Mouse (Mus musculus) small intestine, adult 2 months (tissue): ENCODE results near the gene Vwa1. TPM values are rescaled to one million over a fixed set of nuclear protein-coding genes. Genes with fewer than 3 reads are reported as not detected.

Source experiments
- H3K27ac ChIP-seq: fragments of 200-500 bp; 2 replicates; pipeline ENCODE4 v1.5.1; 2012; ENCODE audit warnings: low read depth, low read length, control low read depth, inconsistent platforms; ENCODE audit not compliant: insufficient read depth
- H3K27me3 ChIP-seq: fragments of 200-500 bp; 2 replicates; pipeline ENCODE4 v1.6.1; 2012; ENCODE audit warnings: mild to moderate bottlenecking, moderate library complexity, low read length, inconsistent platforms; ENCODE audit not compliant: control insufficient read depth, insufficient read depth
- H3K36me3 ChIP-seq: fragments of 200-500 bp; 2 replicates; pipeline ENCODE4 v1.6.1; 2012; ENCODE audit warnings: mild to moderate bottlenecking, low read length, control low read depth, inconsistent platforms; ENCODE audit not compliant: control insufficient read depth, insufficient read depth
- H3K4me1 ChIP-seq: fragments of 200-500 bp; 2 replicates; pipeline ENCODE4 v1.6.1; 2012; ENCODE audit warnings: low read length, inconsistent platforms, mixed read lengths; ENCODE audit not compliant: control insufficient read depth, insufficient read depth, insufficient read length
- H3K4me3 ChIP-seq: fragments of 200-500 bp; 2 replicates; pipeline ENCODE4 v1.5.1; 2012; ENCODE audit warnings: low read depth, mild to moderate bottlenecking, control low read depth, inconsistent platforms, low read length, moderate library complexity
- CTCF ChIP-seq: fragments of 200-500 bp; IDR thresholded peaks from 2 replicates; pipeline ENCODE4 v1.5.1; 2012; ENCODE audit warnings: low read depth, mild to moderate bottlenecking, control low read depth, inconsistent platforms, low read length, moderate library complexity, mixed read lengths; ENCODE audit not compliant: insufficient replicate concordance, insufficient read length; ENCODE audit errors: extremely low read depth
- POLR2A ChIP-seq: fragments of 200-500 bp; IDR thresholded peaks from 2 replicates; pipeline ENCODE4 v1.6.1; 2012; ENCODE audit warnings: low read depth, mild to moderate bottlenecking, control low read depth, inconsistent platforms, low read length, moderate library complexity
- WGBS: fragments of 180-500 bp; shearing (Covaris S2); methylation state at CpG from one replicate; pipeline ENCODE4 v1.1.7; 2018; 5-methylcytosine and 5-hydroxymethylcytosine counted together
- polyA plus RNA-seq: library from polyadenylated mRNA; depleted of rRNA; stranded (reverse); fragments of >200 nt; gene quantifications from 2 replicates; pipeline ENCODE4 v1.2.3, GENCODE M21; 2012

The Vwa1 gene
- polyA plus RNA-seq, 1 experiment: 125 TPM

DNA sequence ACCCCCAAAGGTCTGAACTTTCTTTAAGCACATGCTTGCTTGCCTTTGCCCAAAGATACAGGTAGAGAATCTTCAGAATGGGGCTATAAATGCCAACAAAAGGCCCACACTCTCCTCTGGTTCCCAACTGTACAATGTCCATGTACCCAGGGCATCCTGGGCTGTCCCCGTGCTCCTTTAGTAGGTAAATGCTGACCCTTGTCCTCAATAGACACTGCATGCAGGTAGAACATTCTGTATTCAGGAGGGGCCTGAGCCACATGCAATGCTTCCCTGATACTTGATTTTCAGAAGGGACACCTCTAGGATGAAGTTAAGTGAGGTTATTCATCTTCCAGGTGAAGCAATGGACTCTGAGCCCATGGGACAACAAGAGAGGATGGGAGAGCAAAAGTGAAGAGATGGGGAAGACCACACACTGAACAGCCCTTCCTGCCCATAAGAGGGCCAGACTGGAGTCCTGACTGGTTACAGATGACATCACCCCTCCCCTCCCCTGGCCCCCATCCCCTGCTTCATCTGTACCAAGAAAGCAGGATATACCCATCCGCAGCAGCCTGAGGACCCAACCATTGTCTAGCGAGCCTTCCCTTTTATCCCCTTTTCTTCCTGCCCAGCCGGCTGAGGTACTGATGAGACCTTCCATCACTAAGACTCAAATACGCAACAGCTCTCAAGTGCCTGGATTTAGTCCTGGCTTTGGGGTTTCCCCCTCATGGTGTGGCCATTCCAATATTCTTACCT is 991 bp downstream of the Vwa1 start:
- no peaks in the 10 kb centered on the region for H3K27me3 ChIP-seq
- H3K27ac ChIP-seq: peak overlapping the region; percentile 91
- WGBS: 64% methylated on average over 5 of the region's 5 CpGs
- H3K4me1 ChIP-seq: peaks cover 46% of the 10 kb centered on the region
- 0 out of 2 replicates have a peak, but pooled peaks cover 5% of the 10 kb centered on the region for H3K36me3 ChIP-seq
- H3K4me3 ChIP-seq: peak overlapping the region; percentile 69
- TF ChIP-seq CTCF (no peak), POLR2A (no peak)

DNA sequence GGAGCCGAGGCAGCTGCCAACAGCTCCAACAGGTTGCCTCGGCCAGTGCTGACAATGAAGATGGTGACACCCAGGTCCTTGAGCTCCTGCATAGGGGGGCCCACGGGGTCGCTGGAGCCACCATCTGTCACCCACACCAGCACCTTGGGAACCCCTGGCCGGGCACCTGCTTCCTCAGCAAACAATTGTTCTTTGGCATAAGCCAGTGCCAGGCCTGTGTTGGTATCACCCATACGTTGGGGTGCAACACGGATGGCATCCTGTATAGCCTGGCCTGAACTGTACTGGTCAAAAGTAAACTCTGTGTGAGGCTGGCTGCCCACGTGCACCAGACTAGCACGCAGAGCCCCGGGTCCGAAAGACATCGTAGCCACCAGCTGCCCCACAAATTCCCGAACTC is 1.7 kb downstream of the Vwa1 start:
- H3K4me1 ChIP-seq: peaks cover 45% of the 10 kb centered on the region
- peak overlapping the region; percentile 38 for H3K4me3 ChIP-seq
- H3K36me3 ChIP-seq: 0 out of 2 replicates have a peak, but pooled peaks cover 5% of the 10 kb centered on the region
- 85% methylated on average over 13 of the region's 13 CpGs for WGBS
- TF ChIP-seq POLR2A (0 out of 2 replicates have a peak, but pooled peaks have one; percentile 10), CTCF (no peak)
- no peaks in the 10 kb centered on the region for H3K27me3 ChIP-seq
- H3K27ac ChIP-seq: peak overlapping the region; percentile 91

DNA sequence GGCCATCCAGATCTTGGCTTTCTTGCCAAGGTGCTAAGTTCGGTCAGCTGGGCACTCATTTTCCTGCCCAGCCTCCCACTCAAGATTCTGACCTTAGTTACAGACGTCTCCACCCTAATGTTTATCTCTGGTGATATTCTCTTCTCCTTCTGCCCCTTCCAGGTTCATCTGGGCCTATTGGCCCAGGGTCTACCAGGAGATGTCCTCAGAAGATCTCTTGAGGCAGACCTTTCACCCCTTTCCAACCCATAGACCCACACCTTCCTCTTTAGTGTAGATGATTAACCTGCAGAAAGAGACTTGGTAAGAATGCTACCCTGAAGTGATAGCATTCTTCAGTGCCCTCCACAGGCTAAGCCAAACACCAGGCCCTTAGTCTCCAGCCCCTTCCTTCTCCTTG is 2.8 kb downstream of the Vwa1 start:
- Histone ChIP-seq H3K36me3 (0 out of 2 replicates have a peak, but pooled peaks cover 5% of the 10 kb centered on the region), H3K27me3 (no peaks in the 10 kb centered on the region), H3K27ac (peak overlapping the region; percentile 91), H3K4me3 (peak overlapping the region; percentile 38), H3K4me1 (peaks cover 35% of the 10 kb centered on the region)
- TF ChIP-seq CTCF (no peak), POLR2A (no peak)
- WGBS: 33% methylated on average over 2 of the region's 2 CpGs

DNA sequence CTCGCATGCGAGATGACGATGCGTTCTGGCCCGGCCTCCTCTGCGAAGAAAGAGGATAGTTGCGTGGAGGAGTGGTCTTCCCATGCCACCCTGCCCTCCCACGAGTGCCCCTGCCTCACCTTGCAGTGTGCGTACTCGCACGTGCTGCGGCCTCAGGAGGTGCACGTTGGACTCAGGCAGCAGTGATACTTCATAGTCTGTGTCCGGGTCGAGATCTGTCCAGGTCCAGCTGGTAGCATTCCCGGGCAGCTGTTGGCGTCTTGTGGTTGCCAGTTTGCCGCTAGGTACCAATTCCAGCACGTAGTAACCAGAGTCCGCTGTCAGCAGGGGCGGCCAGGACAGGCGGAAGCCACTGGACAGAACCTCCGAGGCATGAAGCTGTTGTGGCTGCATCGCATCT is 3.9 kb downstream of the Vwa1 start:
- peaks cover 31% of the 10 kb centered on the region for H3K4me1 ChIP-seq
- 0 out of 2 replicates have a peak, but pooled peaks cover 5% of the 10 kb centered on the region for H3K36me3 ChIP-seq
- H3K27me3 ChIP-seq: no peaks in the 10 kb centered on the region
- H3K4me3 ChIP-seq: peak overlapping the region; percentile 66
- WGBS: 57% methylated on average over 24 of the region's 24 CpGs
- no peak for TF ChIP-seq CTCF
- TF ChIP-seq POLR2A: no peak
- H3K27ac ChIP-seq: peak overlapping the region; percentile 66; the same call in 1 of the 2 replicates

DNA sequence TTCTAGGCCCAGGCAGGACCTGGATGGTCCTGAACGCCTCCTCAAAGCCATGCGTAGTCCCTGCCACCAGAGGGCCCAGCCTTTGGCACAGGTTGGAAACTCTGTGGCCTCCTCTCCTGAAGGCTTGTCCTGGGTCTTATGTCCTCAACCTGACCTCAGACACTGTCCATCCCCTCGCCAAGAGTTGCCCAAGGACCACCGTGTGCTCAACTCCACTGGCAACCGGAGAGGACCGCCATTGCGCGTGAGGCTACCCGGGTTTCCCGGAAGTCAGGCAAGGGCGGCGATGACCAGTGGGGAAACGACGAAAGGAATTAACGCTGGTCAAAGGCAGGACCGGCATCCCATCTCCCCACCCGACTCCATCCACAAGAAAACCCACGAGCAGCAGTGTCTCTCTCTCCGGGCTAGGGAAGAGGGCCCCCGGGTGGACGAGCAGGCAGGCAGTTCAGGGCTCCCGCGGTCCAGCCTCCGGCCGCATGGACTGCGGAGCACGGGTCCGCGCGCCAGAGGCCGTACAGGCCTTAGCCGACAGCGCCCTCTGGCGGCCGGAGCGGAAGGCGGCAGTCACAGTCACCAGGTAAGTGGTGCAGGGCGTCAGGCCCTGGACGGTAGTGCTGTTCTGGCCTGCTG is 4.5 kb downstream of the Vwa1 start:
- H3K27me3 ChIP-seq: no peaks in the 10 kb centered on the region
- H3K4me1 ChIP-seq: peaks cover 27% of the 10 kb centered on the region
- peak overlapping the region; percentile 66 for H3K27ac ChIP-seq
- H3K4me3 ChIP-seq: peak overlapping the region; percentile 66
- 0 out of 2 replicates have a peak, but pooled peaks cover 5% of the 10 kb centered on the region for H3K36me3 ChIP-seq
- WGBS: under 1% methylated on average over 39 of the region's 39 CpGs
- TF ChIP-seq CTCF (peak; percentile 85), POLR2A (peak; percentile 19; the same call in 1 of the 2 replicates)

DNA sequence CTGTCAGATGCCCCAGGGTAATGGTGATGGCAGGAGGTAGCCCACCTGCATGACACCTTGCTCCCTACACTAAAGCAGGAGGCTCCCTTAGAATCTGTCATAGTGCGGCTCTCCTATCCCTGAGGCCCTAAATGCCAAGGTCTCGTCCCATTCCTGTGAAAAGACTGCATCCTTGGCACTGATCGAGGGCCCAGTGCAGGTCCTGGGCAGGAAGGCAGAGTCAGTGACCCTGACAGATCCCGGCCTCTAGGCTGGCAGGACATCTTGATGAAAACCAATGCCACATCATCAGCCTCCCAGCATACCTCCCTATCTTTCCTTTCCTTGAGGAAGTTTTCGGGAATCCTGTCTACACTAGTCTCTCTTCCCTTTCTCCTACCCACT is 5.0 kb downstream of the Vwa1 start:
- H3K27me3 ChIP-seq: no peaks in the 10 kb centered on the region
- H3K4me3 ChIP-seq: peak overlapping the region; percentile 66; the same call in 1 of the 2 replicates
- TF ChIP-seq CTCF (no peak), POLR2A (no peak; the same call in 1 of the 2 replicates)
- H3K36me3 ChIP-seq: 0 out of 2 replicates have a peak, but pooled peaks cover 5% of the 10 kb centered on the region
- no peak overlapping the region for H3K27ac ChIP-seq
- peaks cover 26% of the 10 kb centered on the region for H3K4me1 ChIP-seq
- WGBS: 62% methylated on average over 5 of the region's 5 CpGs

DNA sequence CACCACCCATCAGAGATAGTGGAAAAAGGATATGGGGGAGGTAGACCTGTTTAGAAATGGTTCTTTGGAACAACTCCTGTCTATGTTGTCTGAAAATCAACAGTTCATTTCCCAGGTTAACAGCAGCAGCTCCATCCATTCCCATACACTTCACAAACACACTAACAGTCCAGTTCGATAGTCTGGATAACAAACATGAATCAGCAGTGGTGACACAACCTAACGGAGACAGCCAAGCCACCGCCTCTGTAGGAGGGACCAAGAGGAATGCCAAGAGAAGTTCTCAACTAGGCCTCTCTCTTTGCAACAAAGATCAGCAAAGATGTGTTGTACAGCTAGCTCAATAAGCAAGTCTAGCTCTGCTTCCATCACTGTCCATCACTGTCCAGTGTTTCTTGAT is 12.1 kb downstream of the Vwa1 start:
- TF ChIP-seq CTCF: no peak
- TF ChIP-seq POLR2A: no peak
- peaks cover 4% of the 10 kb centered on the region for H3K4me1 ChIP-seq
- H3K4me3 ChIP-seq: no peak overlapping the region
- H3K36me3 ChIP-seq: no peaks in the 10 kb centered on the region
- WGBS: 73% methylated on average over 3 of the region's 3 CpGs
- H3K27ac ChIP-seq: no peak overlapping the region
- no peaks in the 10 kb centered on the region for H3K27me3 ChIP-seq
